Mouse (Mus musculus) midbrain, embryonic 10.5 days (tissue): ENCODE data around the gene Kcnh7. TPM values are rescaled to one million over a fixed set of nuclear protein-coding genes. Genes with fewer than 3 reads are reported as not detected.
"Not testable (repeated sequence)": the region's sequence is repeated elsewhere in the genome, so short reads cannot be mapped to it uniquely, and the experiment has no call there.

Experiments
- DNase-seq: peaks from one replicate; pipeline ENCODE4 v3.0.0-alpha.2; 2017; ENCODE audit warnings: low spot score
- H3K27ac ChIP-seq: fragments of 300-500 bp; sonication (generic); replicated peaks from 2 replicates; pipeline ENCODE4 v1.5.1; 2016; ENCODE audit warnings: mild to moderate bottlenecking
- H3K27me3 ChIP-seq: fragments of 300-500 bp; sonication (generic); 2 replicates; pipeline ENCODE4 v1.6.1; 2016; ENCODE audit warnings: low read depth, mild to moderate bottlenecking; ENCODE audit not compliant: poor library complexity, severe bottlenecking
- H3K36me3 ChIP-seq: fragments of 300-500 bp; sonication (generic); 2 replicates; pipeline ENCODE4 v1.6.1; 2016; ENCODE audit warnings: mild to moderate bottlenecking, moderate library complexity
- H3K4me1 ChIP-seq: fragments of 300-500 bp; sonication (generic); 2 replicates; pipeline ENCODE4 v1.6.1; 2016
- H3K4me3 ChIP-seq: fragments of 300-500 bp; sonication (generic); 2 replicates; pipeline ENCODE4 v1.5.1; 2016; ENCODE audit warnings: mild to moderate bottlenecking, moderate library complexity
- H3K9me3 ChIP-seq: fragments of 300-500 bp; sonication (generic); replicated peaks from 2 replicates; pipeline ENCODE4 v1.6.1; 2016; ENCODE audit warnings: mild to moderate bottlenecking
- WGBS: fragments of 180-500 bp; shearing (Covaris S2); methylation state at CpG from one replicate; pipeline ENCODE4 v1.1.7; 2016; 5-methylcytosine and 5-hydroxymethylcytosine counted together
- polyA plus RNA-seq: library from polyadenylated mRNA; unstranded; fragments of >200 nt; fragmentation: Nextera tagmentation; extraction: Ambion mirVana; gene quantifications from 2 replicates; pipeline ENCODE4 v1.2.1, GENCODE M21; 2016

Gene Kcnh7
- polyA plus RNA-seq, 1 experiment from 2014 or later, result 0.27 TPM

DNA sequence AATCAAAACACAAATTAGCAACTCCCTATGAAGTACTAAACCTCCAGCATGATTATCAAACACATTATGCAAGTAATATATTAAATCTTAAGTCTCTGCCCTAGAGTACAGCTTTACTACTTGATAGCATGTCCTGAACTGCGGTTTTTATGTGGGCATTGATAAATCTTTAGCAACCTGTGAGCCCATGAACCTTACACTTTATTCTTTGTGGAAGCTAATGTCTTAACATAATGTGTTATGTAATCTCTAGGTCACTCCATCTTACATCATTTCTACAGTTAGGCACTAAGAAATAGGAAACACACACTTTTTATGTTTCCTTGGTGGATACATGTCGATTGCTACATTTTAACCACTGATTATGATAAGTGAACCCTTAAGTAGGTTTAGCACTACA lies 437.8 kb downstream of the Kcnh7 start:
- no peak overlapping the region for H3K4me3 ChIP-seq
- no peaks in the 10 kb centered on the region for H3K36me3 ChIP-seq
- DNase-seq, result no peak
- H3K4me1 ChIP-seq, result no peaks in the 10 kb centered on the region
- H3K9me3 ChIP-seq, result no peaks in the 10 kb centered on the region
- no peaks in the 10 kb centered on the region for H3K27me3 ChIP-seq
- WGBS, result 91% methylated on average over 2 of the region's 2 CpGs
- no peak overlapping the region for H3K27ac ChIP-seq

DNA sequence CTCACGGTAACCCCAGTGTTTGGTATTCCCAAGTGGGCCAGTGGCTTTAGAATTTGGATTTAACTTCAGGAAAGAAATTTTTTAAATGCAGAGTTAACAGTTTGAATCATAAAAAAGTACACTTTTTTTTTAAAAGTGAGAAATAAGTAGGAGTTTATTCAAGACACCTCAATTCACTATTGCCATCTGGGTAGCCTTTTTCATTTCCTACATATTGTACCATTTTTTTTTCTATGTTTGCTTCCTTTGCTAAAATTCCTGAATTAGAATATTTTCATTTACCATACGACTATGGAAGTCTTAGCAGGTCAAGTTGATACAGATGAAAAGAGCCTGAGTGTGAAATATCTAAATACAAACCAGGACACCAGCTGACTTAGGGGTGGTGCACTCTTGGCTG lies 441.0 kb downstream of the Kcnh7 start:
- H3K4me1 ChIP-seq, result no peaks in the 10 kb centered on the region
- WGBS, result 80% methylated on average over 2 of the region's 2 CpGs
- no peaks in the 10 kb centered on the region for H3K27me3 ChIP-seq
- no peak overlapping the region for H3K4me3 ChIP-seq
- H3K9me3 ChIP-seq, result no peaks in the 10 kb centered on the region
- no peak overlapping the region for H3K27ac ChIP-seq
- DNase-seq, result no peak
- H3K36me3 ChIP-seq, result no peaks in the 10 kb centered on the region

- Histone ChIP-seq H3K4me3 (no peak overlapping the region), H3K4me1 (no peaks in the 10 kb centered on the region), H3K9me3 (no peaks in the 10 kb centered on the region), H3K27ac (no peak overlapping the region), H3K36me3 (no peaks in the 10 kb centered on the region), H3K27me3 (no peaks in the 10 kb centered on the region)
- 81% methylated on average over 1 of the region's 1 CpGs for WGBS
- no peak for DNase-seq
Measured at GRCm38 (mm10) chr2:62730671-62731070, 453.4 kb downstream of the Kcnh7 start.

GRCm38 (mm10) chr2:62727732-62728131 lies 456.4 kb downstream of the Kcnh7 start:
- Histone ChIP-seq H3K27ac (no peak overlapping the region), H3K4me3 (no peak overlapping the region), H3K4me1 (no peaks in the 10 kb centered on the region), H3K27me3 (no peaks in the 10 kb centered on the region), H3K36me3 (no peaks in the 10 kb centered on the region), H3K9me3 (no peaks in the 10 kb centered on the region)
- no peak for DNase-seq
- WGBS, result 89% methylated on average over 2 of the region's 2 CpGs

GRCm38 (mm10) chr2:62725946-62726345 lies 458.1 kb downstream of the Kcnh7 start:
- Histone ChIP-seq H3K9me3 (no peaks in the 10 kb centered on the region), H3K27me3 (no peaks in the 10 kb centered on the region), H3K4me3 (no peak overlapping the region), H3K36me3 (no peaks in the 10 kb centered on the region), H3K4me1 (no peaks in the 10 kb centered on the region), H3K27ac (no peak overlapping the region)
- WGBS, result 66% methylated on average over 1 of the region's 1 CpGs
- DNase-seq, result no peak

GRCm38 (mm10) chr2:62718411-62718810 lies 465.7 kb downstream of the Kcnh7 start:
- WGBS, result 64% methylated on average over 1 of the region's 1 CpGs
- H3K4me1 ChIP-seq, result no peaks in the 10 kb centered on the region
- H3K36me3 ChIP-seq, result no peaks in the 10 kb centered on the region
- H3K9me3 ChIP-seq, result no peaks in the 10 kb centered on the region
- H3K27me3 ChIP-seq, result no peaks in the 10 kb centered on the region
- H3K27ac ChIP-seq, result no peak overlapping the region
- no peak overlapping the region for H3K4me3 ChIP-seq
- DNase-seq, result no peak

DNA sequence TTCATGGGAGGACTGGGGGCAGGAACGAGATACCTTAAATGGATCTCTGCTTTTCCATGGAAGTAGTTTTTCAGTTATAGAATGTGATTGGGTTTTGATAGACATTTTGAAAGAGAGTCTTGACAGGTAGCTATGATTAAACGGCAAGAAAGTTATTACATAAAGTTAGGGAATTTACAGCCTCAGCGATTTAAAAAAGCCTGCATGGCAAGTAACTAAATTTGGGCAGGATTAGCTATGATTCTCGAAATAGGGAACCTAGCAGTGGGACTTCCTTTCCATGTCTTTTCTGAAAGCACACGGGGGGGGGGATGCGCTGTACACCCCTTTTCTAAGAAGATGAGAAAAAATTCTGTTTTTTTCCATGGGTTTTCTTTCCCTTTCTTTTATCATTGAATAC lies 466.8 kb downstream of the Kcnh7 start:
- Histone ChIP-seq H3K27ac (no peak overlapping the region), H3K9me3 (no peaks in the 10 kb centered on the region), H3K4me3 (no peak overlapping the region), H3K36me3 (no peaks in the 10 kb centered on the region), H3K27me3 (no peaks in the 10 kb centered on the region), H3K4me1 (no peaks in the 10 kb centered on the region)
- whole genome bisulfite sequencing, result 88% methylated on average over 6 of the region's 6 CpGs
- no peak for DNase-seq

DNA sequence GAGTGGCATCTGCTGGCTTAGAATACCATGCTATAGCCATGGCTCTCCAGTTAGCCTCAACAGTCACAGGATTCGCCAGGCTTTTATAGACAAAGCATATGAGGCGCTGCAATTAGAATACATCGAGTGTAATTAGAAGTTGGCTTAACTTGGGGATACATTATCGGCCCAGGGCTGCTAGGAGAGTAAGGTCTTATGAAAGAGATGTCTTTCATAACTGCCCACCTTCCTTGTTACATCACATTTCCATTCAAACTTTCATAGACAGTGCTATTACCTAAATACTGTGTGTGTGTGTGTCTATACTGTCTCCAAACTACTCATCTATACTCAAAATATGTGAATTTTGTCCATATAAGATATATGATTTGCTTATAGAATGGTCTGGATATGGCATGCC lies 468.8 kb downstream of the Kcnh7 start:
- no peak for DNase-seq
- H3K4me3 ChIP-seq, result no peak overlapping the region
- no peaks in the 10 kb centered on the region for H3K36me3 ChIP-seq
- no peaks in the 10 kb centered on the region for H3K4me1 ChIP-seq
- H3K27ac ChIP-seq, result no peak overlapping the region
- no peaks in the 10 kb centered on the region for H3K27me3 ChIP-seq
- H3K9me3 ChIP-seq, result no peaks in the 10 kb centered on the region
- WGBS, result 91% methylated on average over 4 of the region's 4 CpGs

GRCm38 (mm10) chr2:62714362-62714761 lies 469.7 kb downstream of the Kcnh7 start:
- H3K9me3 ChIP-seq, H3K36me3 ChIP-seq, DNase-seq, H3K4me3 ChIP-seq, H3K4me1 ChIP-seq, H3K27me3 ChIP-seq, H3K27ac ChIP-seq: not testable (repeated sequence)
- 91% methylated on average over 4 of the region's 4 CpGs for WGBS

GRCm38 (mm10) chr2:62709633-62710032 lies 474.5 kb downstream of the Kcnh7 start:
- no peak overlapping the region for H3K4me3 ChIP-seq
- H3K27me3 ChIP-seq, result no peaks in the 10 kb centered on the region
- WGBS, result 78% methylated on average over 1 of the region's 1 CpGs
- H3K36me3 ChIP-seq, result no peaks in the 10 kb centered on the region
- H3K4me1 ChIP-seq, result no peaks in the 10 kb centered on the region
- H3K27ac ChIP-seq, result no peak overlapping the region
- no peak for DNase-seq
- H3K9me3 ChIP-seq, result no peaks in the 10 kb centered on the region

DNA sequence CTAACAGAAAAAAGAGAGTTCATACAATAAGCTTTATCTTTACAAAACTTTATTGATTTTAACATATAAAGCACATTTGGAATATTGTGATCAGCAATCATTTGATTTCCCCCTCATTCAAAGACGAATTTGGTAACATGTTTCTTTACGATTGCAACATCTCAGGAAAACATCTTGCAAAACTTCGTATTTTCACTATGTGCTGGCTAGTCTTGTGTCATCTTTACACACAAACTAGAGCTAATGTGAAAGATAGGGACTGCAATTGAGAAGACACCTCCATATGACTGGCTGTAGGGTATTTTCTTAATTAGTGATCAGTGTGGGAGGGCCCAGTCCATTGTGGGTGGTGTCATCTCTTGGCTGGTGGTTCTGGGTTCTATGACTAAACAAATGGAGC lies 477.8 kb downstream of the Kcnh7 start:
- Histone ChIP-seq H3K27me3 (no peaks in the 10 kb centered on the region), H3K4me1 (no peaks in the 10 kb centered on the region), H3K27ac (no peak overlapping the region), H3K4me3 (no peak overlapping the region), H3K9me3 (no peaks in the 10 kb centered on the region), H3K36me3 (no peaks in the 10 kb centered on the region)
- 91% methylated on average over 3 of the region's 3 CpGs for WGBS
- DNase-seq, result no peak

DNA sequence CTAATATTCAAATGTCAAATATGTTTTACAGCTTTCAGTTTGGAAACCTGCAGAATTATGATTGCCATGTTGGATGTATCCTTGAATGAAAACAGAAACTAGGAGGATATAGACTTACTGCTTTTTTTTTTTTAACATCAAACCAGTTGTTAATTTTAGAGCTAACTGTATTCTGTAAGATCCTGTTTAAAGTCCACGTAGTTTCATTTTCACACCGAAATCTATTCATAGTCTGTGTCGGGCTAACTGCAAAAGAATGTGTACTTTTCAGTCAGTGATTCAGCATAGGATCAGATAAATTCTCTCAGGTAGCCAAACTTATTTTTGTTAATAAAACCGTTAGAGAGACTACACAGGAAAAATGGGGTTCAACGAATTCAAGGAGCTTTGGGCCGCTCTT lies 498.2 kb downstream of the Kcnh7 start:
- DNase-seq, result no peak
- H3K9me3 ChIP-seq, result no peaks in the 10 kb centered on the region
- 89% methylated on average over 6 of the region's 6 CpGs for WGBS

GRCm38 (mm10) chr2:62684989-62685595 lies 499.0 kb downstream of the Kcnh7 start:
- DNase-seq, result no peak
- H3K27ac ChIP-seq, result no peak overlapping the region
- no peak overlapping the region for H3K4me3 ChIP-seq
- no peaks in the 10 kb centered on the region for H3K9me3 ChIP-seq
- 63% methylated on average over 3 of the region's 3 CpGs for WGBS
- no peaks in the 10 kb centered on the region for H3K27me3 ChIP-seq
- H3K4me1 ChIP-seq, result no peaks in the 10 kb centered on the region
- no peaks in the 10 kb centered on the region for H3K36me3 ChIP-seq

More for the DNA sequence above, 498.2 kb downstream of the Kcnh7 start:
- Histone ChIP-seq H3K27ac (no peak overlapping the region), H3K4me3 (no peak overlapping the region), H3K36me3 (no peaks in the 10 kb centered on the region), H3K27me3 (no peaks in the 10 kb centered on the region), H3K4me1 (no peaks in the 10 kb centered on the region)

GRCm38 (mm10) chr2:62681667-62682066 lies 502.4 kb downstream of the Kcnh7 start:
- Histone ChIP-seq H3K4me3 (no peak overlapping the region), H3K27me3 (no peaks in the 10 kb centered on the region), H3K4me1 (no peaks in the 10 kb centered on the region), H3K9me3 (no peaks in the 10 kb centered on the region), H3K36me3 (no peaks in the 10 kb centered on the region), H3K27ac (no peak overlapping the region)
- WGBS, result 90% methylated on average over 8 of the region's 8 CpGs
- no peak for DNase-seq
